Mouse (Mus musculus) lung, adult 10 weeks (tissue): ENCODE results near the gene Gtf2a2. TPM values are rescaled to one million over a fixed set of nuclear protein-coding genes. Genes with fewer than 3 reads are reported as not detected.

Experiments
- polyA plus RNA-seq: library from polyadenylated mRNA; stranded (reverse); fragments of 350-450 nt; fragmentation: Illumina TruSeq; extraction: RNeasy Lipid Tissue Mini Kit (QIAGEN cat#74804); gene quantifications from one replicate; pipeline ENCODE4 v1.2.3, GENCODE M21; 2014; ENCODE audit warnings: low read depth, low replicate concordance; ENCODE audit not compliant: insufficient read depth

Gene Gtf2a2
- polyA plus RNA-seq: 64.4 TPM

DNA sequence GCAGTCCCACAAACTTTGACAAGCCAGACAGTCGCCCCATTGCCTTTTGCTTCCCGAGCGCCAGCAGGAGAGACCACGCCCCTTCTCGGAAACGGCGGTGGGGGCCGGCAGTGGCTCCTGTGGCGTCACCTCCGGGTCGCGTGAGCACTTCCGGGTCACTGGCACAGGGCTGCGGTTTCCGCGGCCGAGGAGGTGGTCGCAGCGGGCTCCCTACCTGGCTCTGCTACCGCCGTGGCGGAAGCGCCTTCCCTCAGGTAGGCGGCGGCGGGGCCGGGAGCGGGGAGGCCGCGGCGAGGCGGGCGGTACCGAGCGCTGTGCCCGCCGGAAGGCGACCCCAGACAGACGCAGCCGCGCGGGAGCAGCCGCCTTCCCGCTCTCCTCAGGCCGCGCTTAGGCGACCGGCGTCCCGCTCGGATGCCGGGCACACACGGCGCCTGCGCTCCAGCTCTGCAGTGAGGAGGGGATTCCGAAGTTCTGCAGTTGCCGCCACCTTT is at the start of gene Gtf2a2:
Gene Gtf2a2, plus strand, starts transcription at position 143 of the 494 bp plus-strand sequence.

DNA sequence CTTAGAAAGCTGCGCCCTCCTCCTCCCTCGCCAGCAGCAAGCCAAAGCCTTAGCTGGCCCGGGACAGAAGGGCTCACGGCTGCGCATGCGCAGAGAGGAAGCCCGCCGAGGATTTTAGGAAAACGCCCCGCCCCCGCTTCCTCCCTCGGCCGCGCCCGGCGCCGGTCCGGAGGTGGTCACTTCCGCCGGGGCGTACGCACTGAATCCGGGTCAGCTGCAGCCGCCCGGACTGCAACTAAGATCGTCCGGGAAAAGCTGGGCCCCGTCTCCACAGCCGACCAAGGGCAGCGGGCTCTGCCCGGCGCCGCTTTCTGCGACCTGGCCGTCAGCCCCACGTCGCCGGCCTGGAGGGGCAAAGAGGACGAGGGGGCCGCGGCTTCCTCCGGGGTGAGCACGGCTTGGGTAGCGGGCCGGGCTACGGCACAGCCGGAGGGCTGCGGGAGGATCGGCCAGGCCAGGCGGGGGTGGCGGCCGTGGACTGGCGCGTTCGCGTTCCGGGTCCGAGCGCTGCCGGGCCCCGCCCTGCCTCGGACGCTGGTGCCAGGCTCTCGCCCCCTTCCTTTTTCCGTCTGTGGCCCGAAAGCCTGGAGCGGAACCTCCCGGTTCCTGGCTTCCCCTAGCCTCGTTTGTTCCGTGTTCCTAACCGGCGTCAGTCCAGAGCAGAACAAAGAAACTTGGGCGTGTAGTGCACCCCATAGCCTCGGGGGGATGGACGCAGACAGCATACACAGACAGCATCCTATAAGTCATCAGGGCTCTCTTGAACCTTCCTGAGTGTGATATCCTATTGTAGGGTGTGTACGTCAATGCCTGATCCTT is 22.8 kb upstream of the Gtf2a2 start, which contains the start of gene Bnip2:
Gene Bnip2, plus strand, starts transcription at position 164 of the 819 bp plus-strand sequence.

DNA sequence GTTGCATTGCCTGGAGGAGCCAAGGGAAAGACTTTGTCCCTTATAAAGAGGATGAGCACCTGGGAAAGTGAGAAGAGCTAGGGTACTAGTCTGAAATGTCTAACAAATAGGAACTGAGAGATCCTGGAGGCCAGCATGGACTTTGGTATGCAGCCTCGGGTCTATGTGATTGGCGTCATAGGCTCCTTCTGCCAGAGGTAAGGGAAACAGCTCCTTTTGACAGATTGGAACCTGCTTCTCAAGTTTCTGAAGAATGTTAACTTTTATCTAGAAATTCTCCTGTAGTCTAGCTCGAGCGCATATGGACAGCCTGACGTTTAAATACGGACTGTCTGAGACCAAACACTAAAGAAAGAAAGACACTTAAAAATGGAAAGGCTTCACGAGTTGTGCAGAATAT is 25.6 kb downstream of the Gtf2a2 start, which contains the start of gene Gcnt3:
Gene Gcnt3, minus strand, starts transcription at position 101 of the 400 bp plus-strand sequence.

Other genes starting within 250 kb of the Gtf2a2 start
- 95.2 TPM for gene Bnip2, start 23.1 kb upstream of the Gtf2a2 start, polyA plus RNA-seq
- not detected for gene Gcnt3, start 25.5 kb downstream of the Gtf2a2 start, polyA plus RNA-seq
- 2.4 TPM for gene Fam81a, start 130.0 kb downstream of the Gtf2a2 start, polyA plus RNA-seq
- 12.6 TPM for gene Myo1e, start 194.8 kb downstream of the Gtf2a2 start, polyA plus RNA-seq